Mouse (Mus musculus) telencephalon, adult 2 months (tissue): ENCODE measurements around the gene Fubp3.

Experiments used
- DNase-seq: peaks from one replicate; pipeline ENCODE4 v3.0.0-alpha.2; 2011; ENCODE audit warnings: low read depth, low spot score

Gene Fubp3

GRCm38 (mm10) chr2:31619208-31619607, 46.8 kb downstream of the Fubp3 start:
- no peak for DNase-seq

GRCm38 (mm10) chr2:31633531-31633930, 61.1 kb downstream of the Fubp3 start:
- DNase-seq, result no peak

- DNase-seq, result no peak
These were observed 63.1 kb downstream of the Fubp3 start for GRCm38 (mm10) chr2:31635281-31636137.

- DNase-seq, result no peak
These were observed 63.8 kb downstream of the Fubp3 start for GRCm38 (mm10) chr2:31636138-31636741.

- DNase-seq, result no peak
These were observed 64.3 kb downstream of the Fubp3 start for GRCm38 (mm10) chr2:31636742-31637141.

GRCm38 (mm10) chr2:31637311-31637710, 64.9 kb downstream of the Fubp3 start:
- no peak for DNase-seq

GRCm38 (mm10) chr2:31637807-31638206, 65.4 kb downstream of the Fubp3 start:
- DNase-seq, result no peak

GRCm38 (mm10) chr2:31638581-31639465, 66.4 kb downstream of the Fubp3 start:
- DNase-seq, result no peak

GRCm38 (mm10) chr2:31639466-31639760, 67.0 kb downstream of the Fubp3 start:
- no peak for DNase-seq

GRCm38 (mm10) chr2:31639901-31640608, 67.6 kb downstream of the Fubp3 start, which contains the start of gene Prdm12:
Gene Prdm12, plus strand, starts transcription at chr2:31640037.
- DNase-seq, result no peak

GRCm38 (mm10) chr2:31640609-31641507, 68.4 kb downstream of the Fubp3 start:
- no peak for DNase-seq

GRCm38 (mm10) chr2:31641508-31641830, 69.0 kb downstream of the Fubp3 start:
- DNase-seq, result no peak

- DNase-seq, result no peak
These were observed 69.5 kb downstream of the Fubp3 start for GRCm38 (mm10) chr2:31641929-31642328.

GRCm38 (mm10) chr2:31653971-31654853, 81.8 kb downstream of the Fubp3 start:
- DNase-seq, result peak; percentile 71

- no peak for DNase-seq
These were observed 82.6 kb downstream of the Fubp3 start for GRCm38 (mm10) chr2:31654854-31655559.

- DNase-seq, result no peak
These were observed 83.9 kb downstream of the Fubp3 start for GRCm38 (mm10) chr2:31656374-31656773.

- DNase-seq, result no peak
These were observed 90.7 kb downstream of the Fubp3 start for GRCm38 (mm10) chr2:31662939-31663803.

- DNase-seq, result no peak
These were observed 91.3 kb downstream of the Fubp3 start for GRCm38 (mm10) chr2:31663804-31664180.
